Mouse (Mus musculus): Measurements from ENCODE around the gene Fam166b. TPM values are rescaled to one million over a fixed set of nuclear protein-coding genes. Genes with fewer than 3 reads are reported as not detected.

Fam166b gene
- polyA plus RNA-seq, 1 experiment = 1.3 TPM

DNA sequence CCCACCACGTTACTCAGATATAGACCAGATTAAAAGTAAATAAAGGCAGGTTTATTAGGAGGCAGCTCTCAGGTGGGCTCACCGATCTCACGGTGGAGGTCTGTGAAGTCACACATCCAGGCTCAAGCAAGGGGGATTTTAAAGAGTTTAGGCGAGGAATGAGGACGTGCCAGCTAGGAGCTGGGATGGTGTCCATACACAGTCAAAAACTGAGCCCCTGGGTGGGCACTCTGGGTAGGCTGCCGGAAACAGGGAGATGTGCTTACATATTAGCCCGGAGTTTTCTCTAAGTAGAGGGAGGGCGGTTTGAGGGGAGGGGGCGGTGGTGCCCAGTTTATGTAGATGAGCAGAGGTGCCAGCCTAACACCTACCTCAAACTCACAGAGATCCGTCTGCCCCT is 48.0 kb downstream of the Fam166b start:
- Histone ChIP-seq H3K4me3 (ENCODE audit: insufficient read depth, low read depth, low read length) (peak overlapping the region; percentile 93), H3K4me1 (ENCODE audit: control insufficient read depth, insufficient read depth, low read length) (peaks cover 8% of the 10 kb centered on the region; the same call in 1 of the 2 replicates), H3K27ac (ENCODE audit: insufficient read depth, low read depth, low read length) (peak overlapping the region; percentile 83), H3K36me3 (ENCODE audit: control insufficient read depth, insufficient read depth, low read length) (no peaks in the 10 kb centered on the region), H3K27me3 (replicated peaks; ENCODE audit: control insufficient read depth, insufficient read depth, low read length) (no peaks in the 10 kb centered on the region)
- no peak for TF ChIP-seq POLR2A (IDR thresholded peaks at IDR 0.05; ENCODE audit: low read depth, low read length)
- TF ChIP-seq CTCF (conservative IDR thresholded peaks at IDR 0.05; ENCODE audit: insufficient read depth, insufficient read length, low read depth, low read length) = no peak
- DNase-seq = no peak
- 42% methylated on average over 10 of the region's 10 CpGs for WGBS

GRCm38 (mm10) chr4:43379601-43380000 is 49.3 kb downstream of the Fam166b start:
- Histone ChIP-seq H3K4me3 (ENCODE audit: insufficient read depth, low read depth, low read length) (no peak overlapping the region), H3K27ac (ENCODE audit: insufficient read depth, low read depth, low read length) (no peak overlapping the region), H3K4me1 (ENCODE audit: control insufficient read depth, insufficient read depth, low read length) (peaks cover 8% of the 10 kb centered on the region; the same call in 1 of the 2 replicates), H3K36me3 (ENCODE audit: control insufficient read depth, insufficient read depth, low read length) (no peaks in the 10 kb centered on the region), H3K27me3 (replicated peaks; ENCODE audit: control insufficient read depth, insufficient read depth, low read length) (no peaks in the 10 kb centered on the region)
- DNase-seq = no peak
- TF ChIP-seq CTCF (conservative IDR thresholded peaks at IDR 0.05; ENCODE audit: insufficient read depth, insufficient read length, low read depth, low read length) (no peak), POLR2A (IDR thresholded peaks at IDR 0.05; ENCODE audit: low read depth, low read length) (no peak)
- 93% methylated on average over 6 of the region's 6 CpGs for WGBS

Other genes with a start within 250 kb of the Fam166b start
- 0.38 and 0.54 TPM in 2 replicates for gene Atp8b5, start 162.0 kb downstream of the Fam166b start, polyA plus RNA-seq (2012; rRNA removed)
- gene Rusc2, start 47.2 kb downstream of the Fam166b start, polyA plus RNA-seq (2012; rRNA removed) = 15.5 and 17.3 TPM in 2 replicates
- 59.0 and 72.5 TPM in 2 replicates for gene Tesk1, start 12.8 kb upstream of the Fam166b start, polyA plus RNA-seq (2012; rRNA removed)
- gene Cd72, start 25.5 kb upstream of the Fam166b start, polyA plus RNA-seq (2012; rRNA removed) = 4.5 and 12.6 TPM in 2 replicates
- 0.23 and 1.4 TPM in 2 replicates for gene Sit1, start 54.6 kb upstream of the Fam166b start, polyA plus RNA-seq (2012; rRNA removed)
- gene Ccdc107, start 63.8 kb upstream of the Fam166b start, polyA plus RNA-seq (2012; rRNA removed) = 529 and 664 TPM in 2 replicates
- 17.3 and 26.6 TPM in 2 replicates for gene Arhgef39, start 70.6 kb upstream of the Fam166b start, polyA plus RNA-seq (2012; rRNA removed)
- 4.9 and 5.8 TPM in 2 replicates for gene Car9, start 77.8 kb upstream of the Fam166b start, polyA plus RNA-seq (2012; rRNA removed)
- 10.8 and 51.9 TPM in 2 replicates for gene Tpm2, start 94.6 kb upstream of the Fam166b start, polyA plus RNA-seq (2012; rRNA removed)
- gene Creb3, start 133.2 kb upstream of the Fam166b start, polyA plus RNA-seq (2012; rRNA removed) = 58.2 and 74.5 TPM in 2 replicates
- gene Tln1, start 133.6 kb upstream of the Fam166b start, polyA plus RNA-seq (2012; rRNA removed) = 92.1 and 106 TPM in 2 replicates
- gene Rgp1, start 149.6 kb upstream of the Fam166b start, polyA plus RNA-seq (2012; rRNA removed) = 41.2 and 46.9 TPM in 2 replicates
- gene Gba2, start 149.7 kb upstream of the Fam166b start, polyA plus RNA-seq (2012; rRNA removed) = 12.2 and 13.9 TPM in 2 replicates
- gene Msmp, start 155.4 kb upstream of the Fam166b start, polyA plus RNA-seq (2012; rRNA removed) = 2.9 and 4.7 TPM in 2 replicates
- 38.0 and 41.5 TPM in 2 replicates for gene Npr2, start 202.8 kb upstream of the Fam166b start, polyA plus RNA-seq (2012; rRNA removed)
- gene Spag8, start 224.5 kb upstream of the Fam166b start, polyA plus RNA-seq (2012; rRNA removed) = 2.2 and 2.4 TPM in 2 replicates
- gene Hint2, start 227.3 kb upstream of the Fam166b start, polyA plus RNA-seq (2012; rRNA removed) = 374 and 465 TPM in 2 replicates
- 8.3 and 8.6 TPM in 2 replicates for gene Tmem8b, start 239.8 kb upstream of the Fam166b start, polyA plus RNA-seq (2012; rRNA removed)
- gene Fam221b, start 240.0 kb upstream of the Fam166b start, polyA plus RNA-seq (2012; rRNA removed) = 0.09 and 0.12 TPM in 2 replicates